Comparison of ENCODE assay signal across 8 mouse cellular contexts in the genomic region with DNA sequence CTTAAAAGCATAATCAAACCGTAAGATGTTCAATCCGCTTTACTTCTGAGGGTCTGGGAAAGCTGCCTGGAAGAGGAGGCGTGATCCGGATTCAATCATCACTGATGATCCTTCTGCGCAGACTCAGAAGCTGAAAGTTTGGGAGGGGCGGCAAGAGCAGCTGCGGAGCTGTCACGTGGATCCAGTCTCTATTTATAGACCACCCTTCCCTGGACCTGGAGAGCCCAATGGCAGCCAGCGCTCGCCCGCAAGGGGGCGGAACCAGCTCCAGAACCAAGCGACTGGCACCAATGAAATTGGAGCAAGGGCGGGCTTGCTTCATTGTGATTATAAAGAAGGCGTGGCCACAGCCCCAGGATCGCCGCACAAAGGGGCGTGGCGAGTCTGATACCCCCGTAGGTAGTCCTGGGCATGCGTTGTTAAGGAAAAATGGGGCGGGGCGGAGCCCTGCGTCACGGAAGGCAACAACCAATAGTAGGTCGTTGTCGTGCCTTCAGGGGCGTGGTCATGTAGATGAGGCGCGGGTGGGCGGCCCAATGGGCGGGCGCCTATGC. TPM values are rescaled to one million over a fixed set of nuclear protein-coding genes. Genes with fewer than 3 reads are reported as not detected.
DNase-seq lines count a peak whose midpoint lies in the region; ATAC-seq lines count a peak whose summit lies in the region.

No protein-coding gene starts in this region.

- ATAC-seq in hematopoietic stem cell, adult 5-6 weeks (replicated peaks in 1 of 2; ENCODE audit: insufficient read depth in 1 of 2, low FRiP score in 2 of 2, low TSS enrichment in 1 of 2, low read depth in 1 of 2, poor library complexity in 2 of 2, severe bottlenecking in 2 of 2), result peak; percentile 89 to 92
- ATAC-seq in lung, embryonic 16.5 days (ENCODE audit: low read depth), result peak; percentile 95

- no peaks in the 10 kb centered on the region for H3K9me3 ChIP-seq in lung, embryonic 16.5 days (ENCODE audit: control insufficient read depth, low read length)

- H3K27me3 ChIP-seq in lung, embryonic 16.5 days (ENCODE audit: control insufficient read depth, insufficient read depth, low read depth, low read length), result no peaks in the 10 kb centered on the region; the same call in 1 of the 2 replicates

- H3K4me3 ChIP-seq in lung, embryonic 16.5 days (ENCODE audit: low read length), result peak overlapping the region; percentile 73

- H3K9ac ChIP-seq in lung, embryonic 16.5 days (ENCODE audit: low read length), result peak overlapping the region; percentile 52

- peak overlapping the region; percentile 97 for H3K27ac ChIP-seq in lung, embryonic 16.5 days (ENCODE audit: low read length)

- H3K36me3 ChIP-seq in lung, embryonic 16.5 days (ENCODE audit: control insufficient read depth, insufficient read depth, low read length), result 0 out of 2 replicates have a peak, but pooled peaks cover 1% of the 10 kb centered on the region

- DNase-seq in MEL-GATA-1-ER (ENCODE audit: extremely low read depth, low read depth), result peak; percentile 98
- peak; percentile 99 for DNase-seq in cerebellum, adult 8-10 months
- peak; percentile 100 for DNase-seq in forelimb bud, embryonic 11.5 days (ENCODE audit: low read depth, low spot score)
- peak; percentile 100 for DNase-seq in layer of hippocampus, adult 9-10 months (ENCODE audit: low spot score)
- peak; percentile 95 for DNase-seq in ovary, postnatal 10 days (ENCODE audit: low spot score)
- peak; percentile 98 for DNase-seq in thymus, postnatal 10 days (ENCODE audit: low spot score in 2 of 2)

- H3K4me2 ChIP-seq in lung, embryonic 16.5 days (ENCODE audit: low read depth, low read length), result peak overlapping the region; percentile 77

- H3K4me1 ChIP-seq in lung, embryonic 16.5 days (replicated peaks; ENCODE audit: control insufficient read depth, insufficient read depth, low read length), result peaks cover 16% of the 10 kb centered on the region

- WGBS in lung, embryonic 16.5 days, result under 1% methylated on average over 33 of the region's 33 CpGs

RNA-seq across cellular contexts. Expression of gene Dact3, which starts 0.3 kb away (rescaled TPM):
- 0.99 TPM in 1 of 2 replicates, not detected in the other for total RNA-seq in hematopoietic stem cell, adult 5-6 weeks (2017)
- 2.1 and 2.2 TPM in 2 replicates for polyA plus RNA-seq in lung, embryonic 16.5 days (2015; fragmentation: Nextera tagmentation; extraction: Ambion mirVana)

RNA-seq across cellular contexts. Expression of gene Gng8, which starts 16.8 kb away (rescaled TPM):
- 0.25 TPM in 1 of 2 replicates, not detected in the other for total RNA-seq in hematopoietic stem cell, adult 5-6 weeks (2017)
- polyA plus RNA-seq in lung, embryonic 16.5 days (2015; fragmentation: Nextera tagmentation; extraction: Ambion mirVana), result 12.9 and 13.0 TPM in 2 replicates

RNA-seq across cellular contexts. Expression of gene Ptgir, which starts 31.5 kb away (rescaled TPM):
- 1.3 and 3.7 TPM in 2 replicates for total RNA-seq in hematopoietic stem cell, adult 5-6 weeks (2017)
- 2.6 and 2.8 TPM in 2 replicates for polyA plus RNA-seq in lung, embryonic 16.5 days (2015; fragmentation: Nextera tagmentation; extraction: Ambion mirVana)

RNA-seq across cellular contexts. Expression of gene Prkd2, which starts 32.1 kb away (rescaled TPM):
- 22.3 and 30.6 TPM in 2 replicates for total RNA-seq in hematopoietic stem cell, adult 5-6 weeks (2017)
- 21.7 and 23.3 TPM in 2 replicates for polyA plus RNA-seq in lung, embryonic 16.5 days (2015; fragmentation: Nextera tagmentation; extraction: Ambion mirVana)

RNA-seq across cellular contexts. Expression of gene Calm3, which starts 49.1 kb away (rescaled TPM):
- total RNA-seq in hematopoietic stem cell, adult 5-6 weeks (2017), result 391 and 520 TPM in 2 replicates
- 116 and 118 TPM in 2 replicates for polyA plus RNA-seq in lung, embryonic 16.5 days (2015; fragmentation: Nextera tagmentation; extraction: Ambion mirVana)

Comparison
In these comparisons a context has a peak if more than half of its experiments do, and no peak if none do; other contexts are left out.
1. Peak in every context shown above with its lines: DNase-seq, ATAC-seq, H3K4me3 ChIP-seq and H3K27ac ChIP-seq.